Mouse (Mus musculus): ENCODE results near the gene C3ar1.

- TF ChIP-seq CTCF (conservative IDR thresholded peaks at IDR 0.05; ENCODE audit: low read length) (no peak), POU5F1 (IDR thresholded peaks at IDR 0.05; ENCODE audit: borderline replicate concordance, low read length) (no peak), NANOG (IDR thresholded peaks at IDR 0.05; ENCODE audit: borderline replicate concordance, low read length) (no peak)
Observed at GRCm38 (mm10) chr6:122879141-122879735, 23.3 kb upstream of the C3ar1 start.

All from E14TG2a.4 (cell line).